Mouse (Mus musculus) adipocyte (in vitro differentiated cells): ENCODE measurements around the gene Poc1b.
A peak's percentile ranks its signal among the peaks of the same experiment; 100 is the strongest.

Source experiments
- DNase-seq: peaks from one replicate; pipeline ENCODE4 v3.0.0-alpha.2; 2016; ENCODE audit warnings: low spot score

Gene Poc1b

GRCm38 (mm10) chr10:99106703-99107631 lies at the start of gene Poc1b:
Poc1b (plus strand) TSS chr10:99107036.
- peak; percentile 79 for DNase-seq

- no peak for DNase-seq
Measured at GRCm38 (mm10) chr10:99060588-99060987, 46.2 kb upstream of the Poc1b start.

- no peak for DNase-seq
Measured at GRCm38 (mm10) chr10:99061418-99061817, 45.4 kb upstream of the Poc1b start.

GRCm38 (mm10) chr10:99062546-99062945 lies 44.3 kb upstream of the Poc1b start:
- peak; percentile 73 for DNase-seq

DNA sequence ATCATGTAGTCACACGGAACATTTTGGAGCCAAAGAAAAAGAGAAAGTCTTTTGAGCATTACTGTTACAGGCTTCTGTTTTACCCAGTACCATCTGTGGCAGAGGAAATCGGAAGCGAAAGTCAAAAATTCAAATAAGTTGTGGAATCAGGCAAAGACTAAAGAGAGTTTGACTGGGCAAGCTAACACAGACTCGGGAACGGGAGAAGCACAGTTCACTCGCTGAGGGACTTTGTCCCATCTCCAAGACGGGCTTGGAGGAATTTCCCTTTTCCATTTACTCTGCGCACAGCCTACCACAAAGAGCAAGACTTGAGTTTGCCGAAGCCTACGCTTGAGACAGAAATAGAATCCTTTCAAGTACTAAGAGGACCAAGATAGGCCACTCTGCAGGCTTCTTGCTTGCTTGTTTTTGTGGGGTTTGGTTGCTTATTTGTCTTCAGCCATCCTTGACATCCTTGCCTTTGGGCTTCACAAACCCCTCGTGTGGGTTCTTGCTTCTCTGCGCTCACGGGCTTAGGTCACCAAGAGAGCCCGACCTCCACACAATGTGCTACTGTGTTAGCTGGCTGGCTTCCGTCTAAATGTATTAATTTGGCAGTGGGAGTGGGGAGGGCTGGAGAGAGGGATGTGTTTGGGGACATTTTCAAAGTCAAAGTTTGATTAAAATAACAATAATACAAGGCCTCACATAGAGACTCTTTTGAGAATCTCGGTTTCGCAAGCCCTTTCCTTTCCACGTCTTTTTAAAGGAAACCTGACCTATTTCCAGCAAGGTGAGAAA lies 30.5 kb upstream of the Poc1b start:
- DNase-seq = no peak

DNA sequence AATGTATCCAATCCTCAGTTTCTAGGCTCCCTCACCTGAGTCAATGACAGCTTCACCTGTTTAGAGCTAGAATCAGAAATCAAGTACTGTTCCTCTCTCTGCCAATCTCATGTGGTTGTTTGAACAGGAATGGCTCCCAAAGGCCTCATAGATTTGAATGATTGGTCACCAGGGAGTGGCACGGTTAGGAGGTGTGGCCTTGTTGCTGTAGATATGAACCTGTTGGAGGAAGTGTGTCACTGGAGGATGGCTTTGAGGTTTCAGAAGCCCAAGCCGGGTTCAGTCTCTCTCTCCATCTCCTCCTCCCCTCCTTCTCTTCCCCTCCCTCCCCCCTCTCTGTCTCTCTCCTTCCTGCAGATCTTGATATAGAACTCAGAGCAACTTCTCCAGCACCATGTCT lies 28.2 kb upstream of the Poc1b start:
- DNase-seq = no peak

- DNase-seq = peak; percentile 65
Measured at GRCm38 (mm10) chr10:99081569-99081990, 25.3 kb upstream of the Poc1b start.

DNA sequence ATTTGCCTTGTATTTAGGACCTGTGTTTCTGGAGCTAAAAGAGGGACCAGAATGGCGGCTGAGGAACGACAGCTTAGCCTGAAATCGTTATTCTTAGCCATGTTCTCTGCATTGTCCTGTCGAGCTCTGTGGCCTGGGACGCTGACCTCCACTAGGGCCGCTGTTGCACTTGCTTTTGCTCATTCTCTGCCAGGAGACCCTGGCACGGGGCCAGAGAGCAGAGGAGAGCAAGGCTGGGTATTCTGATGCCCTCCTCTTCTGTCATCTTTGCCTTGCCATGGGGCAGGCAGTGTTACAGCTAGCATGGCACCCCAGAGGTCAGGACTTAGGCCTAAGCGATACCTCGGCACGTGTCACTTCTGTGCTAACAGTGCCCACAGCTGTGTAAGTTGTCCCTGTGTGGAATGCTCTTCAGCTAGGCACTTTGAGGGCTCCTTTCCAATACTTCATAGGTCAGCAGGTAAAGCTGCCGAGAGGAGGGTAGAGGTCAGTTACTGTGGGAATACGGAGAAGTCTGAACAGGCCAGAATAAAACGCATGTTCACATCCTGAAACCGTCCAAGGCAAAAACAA lies 23.3 kb upstream of the Poc1b start:
- DNase-seq = peak; percentile 57

DNA sequence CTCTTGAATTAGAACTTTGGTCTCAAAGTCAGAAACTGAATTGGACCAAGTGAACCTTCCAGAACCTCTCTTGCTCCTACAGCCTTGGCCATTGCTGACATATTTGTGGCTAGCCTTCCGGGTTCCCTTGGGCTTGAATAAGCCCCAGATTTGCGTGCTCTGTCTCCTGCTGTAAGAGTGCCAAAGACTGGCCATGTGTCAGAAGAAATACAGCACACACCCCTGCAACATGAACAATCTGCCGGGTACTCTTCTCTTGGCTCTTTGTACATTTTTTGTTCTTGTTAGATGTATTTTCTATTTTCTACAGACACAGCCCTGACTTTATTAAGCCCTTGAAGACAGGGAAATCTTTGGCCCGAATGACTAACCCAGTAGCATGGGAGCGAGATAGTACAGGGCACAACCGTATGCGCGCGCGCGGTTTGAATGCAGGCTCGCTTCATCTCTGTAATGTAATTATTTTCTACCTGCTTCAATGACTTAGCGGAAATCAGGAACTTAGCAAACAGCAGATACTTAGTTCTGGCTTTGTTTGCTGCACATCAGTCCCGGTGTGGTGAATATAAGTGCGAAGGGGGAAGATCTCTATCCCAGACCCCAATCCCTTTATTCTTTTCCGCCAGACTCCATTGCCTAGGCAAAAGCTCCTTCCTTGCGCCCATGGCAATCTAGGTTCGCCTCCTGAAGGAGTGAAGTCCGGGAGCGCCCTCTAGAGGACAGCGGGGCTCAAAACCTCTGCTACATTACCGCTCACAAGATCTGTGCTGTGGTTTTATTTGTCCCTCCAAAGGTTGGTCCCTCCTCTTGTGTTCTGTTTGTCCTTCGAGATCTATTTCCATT lies 22.2 kb upstream of the Poc1b start:
- peak; percentile 88 for DNase-seq

DNA sequence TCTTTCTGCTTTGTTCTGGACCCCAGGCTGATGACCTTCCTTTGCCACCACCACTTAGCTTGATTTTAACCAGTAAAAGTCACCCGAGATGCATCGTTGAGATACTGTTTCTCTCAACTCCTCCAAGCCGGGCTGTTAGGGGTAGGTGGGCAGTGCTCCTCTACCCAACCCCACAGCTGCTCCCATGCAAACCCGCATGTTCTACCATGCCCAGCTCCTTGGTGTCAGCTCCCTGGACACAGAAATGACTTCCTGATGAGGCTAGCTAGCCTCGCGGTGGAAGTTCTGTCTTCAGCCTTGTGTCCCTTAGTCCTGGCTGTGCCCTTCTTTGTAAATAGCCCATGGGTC lies 21.6 kb upstream of the Poc1b start:
- no peak for DNase-seq

DNA sequence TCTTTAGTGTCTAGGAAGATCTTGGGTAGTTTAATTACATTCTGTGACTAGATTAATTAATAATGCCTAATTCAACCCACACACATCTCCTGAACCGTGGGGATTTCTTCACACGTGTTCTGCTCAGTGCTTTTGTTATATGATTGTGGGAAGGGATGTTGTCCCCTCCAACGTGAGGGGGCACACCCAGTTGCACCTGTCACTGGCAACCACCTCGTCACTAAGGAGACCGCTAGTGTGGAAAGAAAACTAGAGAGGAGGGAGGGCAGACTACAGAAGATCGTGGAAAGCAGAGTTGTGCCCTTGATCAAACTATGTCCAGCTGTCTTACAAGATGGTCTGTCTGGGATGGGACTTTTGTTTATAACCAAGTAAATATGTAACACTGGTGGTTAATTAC lies 20.8 kb upstream of the Poc1b start:
- no peak for DNase-seq

DNA sequence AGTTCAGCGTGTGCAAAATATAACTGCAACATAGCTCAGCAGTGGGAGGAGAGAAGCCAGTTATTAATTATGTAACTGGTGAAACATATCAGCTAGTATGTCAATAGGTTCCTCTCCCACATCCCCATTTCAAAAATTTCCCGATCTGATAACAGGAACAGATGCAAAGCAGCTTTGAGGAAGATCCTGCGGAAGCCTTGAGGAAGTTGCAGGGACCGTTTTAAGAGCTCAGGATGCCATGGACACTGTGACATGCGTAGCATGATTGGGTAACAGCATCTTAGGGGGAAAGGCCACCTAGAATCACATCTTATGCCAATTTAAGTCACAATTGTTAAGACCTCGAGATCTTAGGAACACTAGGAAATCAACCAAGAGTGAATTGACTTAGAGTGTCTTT lies 16.9 kb upstream of the Poc1b start:
- DNase-seq = no peak

GRCm38 (mm10) chr10:99093364-99093763 lies 13.5 kb upstream of the Poc1b start:
- DNase-seq = no peak

DNA sequence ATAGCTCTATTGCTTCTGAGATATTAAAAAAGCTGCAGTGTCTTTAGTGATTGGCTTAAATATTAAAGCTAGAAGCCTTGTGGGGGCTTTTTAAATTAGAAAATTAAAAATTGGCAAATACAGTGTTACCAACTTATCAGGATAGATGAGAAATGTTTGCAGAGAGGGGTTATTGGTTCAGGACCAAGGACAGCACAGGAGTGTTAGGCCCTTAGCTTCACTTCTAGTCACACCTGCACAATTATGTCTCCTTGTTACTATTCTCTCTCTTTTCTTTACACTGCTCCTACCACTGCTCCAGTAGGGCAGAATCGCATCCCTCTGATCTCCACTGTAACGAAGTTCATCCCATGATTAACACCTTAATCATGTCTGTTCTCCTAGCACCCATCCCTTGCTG lies 11.7 kb upstream of the Poc1b start:
- no peak for DNase-seq

DNA sequence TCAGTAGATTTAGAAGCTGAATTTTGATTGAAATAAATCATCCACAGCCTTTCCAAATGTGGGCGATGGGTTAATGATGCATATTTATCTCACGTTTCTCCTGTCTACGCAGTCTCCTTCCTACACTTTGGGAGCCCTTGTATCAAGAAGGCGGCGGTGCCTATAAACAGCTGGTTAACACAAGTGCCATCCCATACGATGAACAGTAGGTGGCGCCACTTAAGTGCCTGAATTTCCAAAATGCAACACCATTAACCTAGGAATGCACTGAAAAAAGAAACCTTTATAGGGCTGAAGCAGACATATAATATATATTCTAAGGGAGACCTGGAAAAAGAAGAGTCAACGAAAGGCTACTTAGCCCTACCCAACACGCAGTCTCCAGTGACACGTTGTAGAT lies 9.5 kb upstream of the Poc1b start:
- DNase-seq = peak; percentile 22

DNA sequence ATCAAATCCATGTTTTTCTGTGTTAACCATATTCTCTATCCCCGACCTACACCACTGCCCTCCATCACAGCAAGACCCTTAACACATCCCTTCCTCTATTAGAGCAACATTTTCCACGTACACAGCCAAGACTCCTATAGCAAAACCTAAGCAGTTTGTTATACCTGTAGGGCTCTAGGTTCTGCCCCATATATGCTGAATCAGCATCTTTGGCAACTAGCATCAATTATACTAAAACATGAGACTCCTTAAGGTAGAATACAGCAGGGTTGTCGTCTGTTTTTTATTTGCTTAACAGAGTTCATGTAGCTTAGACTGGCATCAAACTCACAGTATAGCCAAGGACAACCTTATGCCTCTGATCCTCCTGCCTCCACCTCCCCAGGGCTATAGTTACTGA lies 1.3 kb upstream of the Poc1b start:
- DNase-seq = no peak

DNA sequence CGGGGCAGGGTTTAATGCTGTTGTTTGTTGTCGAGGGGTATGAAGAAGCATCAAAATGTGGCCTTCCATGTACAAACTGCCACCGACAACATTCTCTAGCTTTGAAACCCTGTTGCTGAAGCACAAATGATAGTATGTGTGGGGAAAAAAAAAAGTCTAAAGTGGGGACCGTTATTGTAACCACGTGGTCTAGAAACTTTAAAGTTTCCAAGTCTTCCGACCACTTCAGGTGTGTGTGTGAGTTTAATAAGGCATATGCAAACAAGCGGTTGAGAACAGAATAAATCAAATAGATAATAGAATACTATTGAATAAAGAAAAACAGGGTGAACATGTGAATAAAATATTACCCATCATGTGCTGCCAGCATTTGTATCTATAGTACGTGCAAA lies 529 bp upstream of the Poc1b start:
- DNase-seq = no peak

- DNase-seq = peak; percentile 89
Measured at GRCm38 (mm10) chr10:99107964-99108363, 1.1 kb downstream of the Poc1b start, which contains the start of gene Galnt4. Galnt4 (plus strand) TSS chr10:99108159.

DNA sequence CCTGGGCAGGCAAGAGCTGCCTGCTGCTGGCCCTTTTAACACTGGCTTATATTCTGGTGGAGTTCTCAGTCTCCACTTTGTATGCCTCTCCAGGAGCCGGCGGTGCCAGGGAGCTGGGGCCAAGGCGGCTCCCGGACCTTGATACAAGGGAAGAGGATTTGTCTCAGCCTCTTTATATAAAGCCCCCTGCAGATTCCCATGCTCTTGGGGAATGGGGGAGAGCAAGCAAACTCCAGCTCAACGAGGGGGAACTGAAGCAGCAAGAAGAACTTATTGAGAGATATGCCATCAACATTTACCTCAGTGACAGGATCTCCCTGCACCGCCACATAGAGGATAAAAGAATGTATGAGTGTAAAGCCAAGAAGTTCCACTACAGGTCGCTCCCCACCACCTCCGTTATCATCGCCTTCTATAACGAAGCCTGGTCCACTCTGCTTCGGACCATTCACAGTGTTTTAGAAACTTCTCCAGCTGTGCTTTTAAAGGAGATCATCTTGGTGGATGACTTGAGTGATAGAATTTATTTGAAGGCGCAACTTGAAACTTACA lies 1.7 kb downstream of the Poc1b start:
- DNase-seq = no peak

DNA sequence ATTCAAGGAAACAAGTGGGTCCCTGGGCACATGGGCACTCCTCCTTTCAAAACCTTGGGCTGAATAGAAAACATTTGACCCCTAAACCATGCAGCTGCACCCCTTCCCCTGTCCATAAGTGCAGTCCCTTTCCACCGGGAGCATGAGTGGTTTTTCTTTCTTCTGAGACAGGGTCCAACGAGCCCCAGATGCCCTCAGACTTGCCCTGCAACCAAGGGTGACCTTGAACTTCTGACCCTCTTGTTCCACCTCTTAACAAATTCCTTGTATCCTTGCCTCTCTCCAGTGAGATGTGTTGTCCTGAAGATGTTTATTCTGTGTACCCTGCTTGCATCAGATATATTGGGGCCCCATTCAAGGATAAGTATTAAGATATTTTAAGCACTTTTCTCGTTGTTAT lies 6.7 kb downstream of the Poc1b start:
- DNase-seq = no peak

GRCm38 (mm10) chr10:99114295-99114694 lies 7.5 kb downstream of the Poc1b start:
- no peak for DNase-seq
